Mouse (Mus musculus) neural tube, embryonic 15.5 days (tissue): ENCODE data around the gene Dlg5. TPM values are rescaled to one million over a fixed set of nuclear protein-coding genes. Genes with fewer than 3 reads are reported as not detected.

Source experiments
- ATAC-seq: fragments of 200-750 bp; cut with Nextera tagmentation; 2 replicates; pipeline ENCODE4 v1.8.0; 2017; ENCODE audit warnings: mild to moderate bottlenecking, moderate TSS enrichment, moderate library complexity; ENCODE audit not compliant: low FRiP score
- H3K27ac ChIP-seq: fragments of 300-500 bp; sonication (generic); replicated peaks from 2 replicates; pipeline ENCODE4 v1.5.1; 2015; ENCODE audit warnings: mild to moderate bottlenecking, inconsistent platforms
- H3K27me3 ChIP-seq: fragments of 300-500 bp; sonication (generic); replicated peaks from 2 replicates; pipeline ENCODE4 v1.6.1; 2015; ENCODE audit warnings: inconsistent platforms
- H3K36me3 ChIP-seq: fragments of 300-500 bp; sonication (generic); 2 replicates; pipeline ENCODE4 v1.6.1; 2015; ENCODE audit warnings: inconsistent platforms
- H3K4me1 ChIP-seq: fragments of 300-500 bp; sonication (generic); 2 replicates; pipeline ENCODE4 v1.6.1; 2015; ENCODE audit warnings: inconsistent platforms
- H3K4me2 ChIP-seq: fragments of 300-500 bp; sonication (generic); 2 replicates; pipeline ENCODE4 v1.6.1; 2015; ENCODE audit warnings: inconsistent platforms, mild to moderate bottlenecking, moderate library complexity
- H3K4me3 ChIP-seq: fragments of 300-500 bp; sonication (generic); replicated peaks from 2 replicates; pipeline ENCODE4 v1.5.1; 2015; ENCODE audit warnings: mild to moderate bottlenecking, inconsistent platforms
- H3K9ac ChIP-seq: fragments of 300-500 bp; sonication (generic); replicated peaks from 2 replicates; pipeline ENCODE4 v1.6.1; 2015; ENCODE audit warnings: mild to moderate bottlenecking, inconsistent platforms
- H3K9me3 ChIP-seq: fragments of 300-500 bp; sonication (generic); replicated peaks from 2 replicates; pipeline ENCODE4 v1.6.1; 2016; ENCODE audit warnings: inconsistent platforms
- WGBS: fragments of 180-500 bp; shearing (Covaris S2); methylation state at CpG from one replicate; pipeline ENCODE4 v1.1.7; 2015; ENCODE audit warnings: mixed read lengths; 5-methylcytosine and 5-hydroxymethylcytosine counted together
- polyA plus RNA-seq: library from polyadenylated mRNA; unstranded; fragments of >200 nt; fragmentation: Nextera tagmentation; extraction: Ambion mirVana; gene quantifications from 2 replicates; pipeline ENCODE4 v1.2.1, GENCODE M21; 2015

Gene Dlg5
- polyA plus RNA-seq, 1 experiment from 2014 or later = 19.9 TPM

- Histone ChIP-seq H3K36me3 (no peaks in the 10 kb centered on the region), H3K27ac (peak overlapping the region; percentile 58; the same call in 1 of the 2 replicates), H3K9ac (no peak overlapping the region), H3K4me2 (no peak overlapping the region), H3K9me3 (no peaks in the 10 kb centered on the region), H3K4me3 (no peak overlapping the region), H3K4me1 (peaks cover 44% of the 10 kb centered on the region), H3K27me3 (no peaks in the 10 kb centered on the region)
- WGBS = 68% methylated on average over 11 of the region's 12 CpGs
- peak; percentile 37; the same call in 1 of the 2 replicates for ATAC-seq
Measured at GRCm38 (mm10) chr14:24232641-24233633, 12.8 kb downstream of the Dlg5 start.

DNA sequence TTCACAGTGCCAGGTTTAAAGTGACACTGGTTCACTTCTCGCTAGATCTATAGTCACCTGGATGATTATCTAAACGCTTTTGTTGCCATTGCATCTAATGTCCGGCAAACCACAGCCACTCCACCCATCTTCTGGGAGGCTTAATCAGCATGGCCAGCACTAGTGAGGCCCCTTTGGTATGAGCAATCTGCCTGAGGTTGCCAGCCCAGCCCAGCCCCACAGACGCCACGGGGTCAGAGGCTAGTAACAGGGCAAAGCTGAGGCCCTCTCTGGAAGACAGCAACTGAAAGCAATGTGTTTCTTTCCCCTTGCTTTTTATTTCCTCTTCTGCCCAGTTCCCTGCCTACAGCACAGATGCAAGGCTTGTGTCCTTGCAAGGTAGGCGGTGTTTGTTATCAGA, 17.2 kb downstream of the Dlg5 start:
- WGBS = 82% methylated on average over 6 of the region's 6 CpGs

GRCm38 (mm10) chr14:24227015-24227414, 18.7 kb downstream of the Dlg5 start:
- H3K4me3 ChIP-seq = no peak overlapping the region
- no peaks in the 10 kb centered on the region for H3K27me3 ChIP-seq
- no peaks in the 10 kb centered on the region for H3K9me3 ChIP-seq
- no peak overlapping the region for H3K4me2 ChIP-seq
- H3K4me1 ChIP-seq = no peaks in the 10 kb centered on the region
- no peaks in the 10 kb centered on the region for H3K36me3 ChIP-seq
- ATAC-seq = no peak
- H3K27ac ChIP-seq = no peak overlapping the region
- 91% methylated on average over 8 of the region's 8 CpGs for WGBS
- no peak overlapping the region for H3K9ac ChIP-seq

More for the DNA sequence above, 17.2 kb downstream of the Dlg5 start:
- H3K27me3 ChIP-seq = no peaks in the 10 kb centered on the region
- no peak overlapping the region for H3K4me3 ChIP-seq
- H3K27ac ChIP-seq = no peak overlapping the region
- H3K4me2 ChIP-seq = no peak overlapping the region
- ATAC-seq = no peak
- peaks cover 7% of the 10 kb centered on the region; the same call in 1 of the 2 replicates for H3K4me1 ChIP-seq
- no peaks in the 10 kb centered on the region for H3K36me3 ChIP-seq
- no peak overlapping the region for H3K9ac ChIP-seq
- H3K9me3 ChIP-seq = no peaks in the 10 kb centered on the region

GRCm38 (mm10) chr14:24226344-24226743, 19.4 kb downstream of the Dlg5 start:
- Histone ChIP-seq H3K4me1 (no peaks in the 10 kb centered on the region), H3K4me2 (no peak overlapping the region), H3K9ac (no peak overlapping the region), H3K27me3 (no peaks in the 10 kb centered on the region), H3K9me3 (no peaks in the 10 kb centered on the region), H3K36me3 (no peaks in the 10 kb centered on the region), H3K27ac (no peak overlapping the region), H3K4me3 (no peak overlapping the region)
- WGBS = 83% methylated on average over 2 of the region's 2 CpGs
- ATAC-seq = no peak

GRCm38 (mm10) chr14:24222759-24223158, 23.0 kb downstream of the Dlg5 start:
- Histone ChIP-seq H3K4me3 (no peak overlapping the region), H3K27me3 (no peaks in the 10 kb centered on the region), H3K27ac (no peak overlapping the region), H3K9me3 (no peaks in the 10 kb centered on the region), H3K4me2 (no peak overlapping the region), H3K9ac (no peak overlapping the region), H3K4me1 (peaks cover 24% of the 10 kb centered on the region), H3K36me3 (no peaks in the 10 kb centered on the region)
- ATAC-seq = no peak
- 31% methylated on average over 3 of the region's 3 CpGs for WGBS

DNA sequence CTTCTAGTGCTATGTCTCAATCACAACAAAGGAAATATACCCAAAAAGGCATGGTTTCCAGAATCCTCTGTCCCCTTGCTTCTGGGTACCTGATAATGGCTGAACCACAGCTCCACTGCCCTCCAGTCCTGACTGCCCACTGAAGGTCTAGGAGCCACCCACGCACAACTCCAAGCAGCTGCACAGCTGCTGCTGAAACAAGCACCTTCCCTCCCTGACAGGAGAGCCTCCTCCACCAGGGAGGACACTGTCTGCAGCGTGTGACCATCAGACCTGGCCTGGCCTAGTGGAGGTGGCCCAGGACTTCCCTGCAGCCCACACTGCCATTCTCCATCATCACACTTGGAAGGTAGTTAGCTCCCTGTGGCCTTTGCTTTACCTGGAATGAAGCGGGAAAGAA, 23.4 kb downstream of the Dlg5 start:
- Histone ChIP-seq H3K4me3 (no peak overlapping the region), H3K27ac (no peak overlapping the region), H3K27me3 (no peaks in the 10 kb centered on the region), H3K4me1 (peaks cover 29% of the 10 kb centered on the region), H3K9me3 (no peaks in the 10 kb centered on the region), H3K4me2 (no peak overlapping the region), H3K9ac (no peak overlapping the region), H3K36me3 (no peaks in the 10 kb centered on the region)
- no peak for ATAC-seq
- 90% methylated on average over 3 of the region's 3 CpGs for WGBS

DNA sequence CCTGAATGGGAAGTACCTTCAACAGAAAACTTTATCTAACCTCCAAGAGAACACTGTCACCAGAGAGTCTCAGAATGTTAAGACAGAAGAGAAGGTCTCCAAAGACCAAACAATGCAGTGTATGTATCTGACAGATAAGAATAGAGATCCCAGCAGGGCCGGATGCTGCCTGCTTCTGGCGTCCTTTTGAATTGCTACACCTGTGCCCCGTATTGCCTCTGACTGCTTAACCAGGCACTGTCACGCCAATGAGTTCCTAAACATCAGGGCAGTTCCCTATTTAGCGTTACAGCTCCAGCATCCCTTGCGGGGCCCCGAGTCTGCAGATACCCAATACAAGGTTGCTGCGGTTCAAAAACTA, 28.4 kb downstream of the Dlg5 start:
- no peak overlapping the region for H3K27ac ChIP-seq

GRCm38 (mm10) chr14:24216678-24217361, 28.9 kb downstream of the Dlg5 start:
- no peaks in the 10 kb centered on the region for H3K9me3 ChIP-seq
- WGBS = 41% methylated on average over 11 of the region's 11 CpGs
- H3K36me3 ChIP-seq = no peaks in the 10 kb centered on the region
- no peak for ATAC-seq
- H3K27ac ChIP-seq = no peak overlapping the region
- H3K4me1 ChIP-seq = peaks cover 81% of the 10 kb centered on the region
- H3K27me3 ChIP-seq = no peaks in the 10 kb centered on the region
- H3K4me3 ChIP-seq = no peak overlapping the region
- H3K4me2 ChIP-seq = no peak overlapping the region
- no peak overlapping the region for H3K9ac ChIP-seq

More for the DNA sequence above, 28.4 kb downstream of the Dlg5 start:
- Histone ChIP-seq H3K9ac (no peak overlapping the region), H3K9me3 (no peaks in the 10 kb centered on the region), H3K36me3 (no peaks in the 10 kb centered on the region), H3K27me3 (no peaks in the 10 kb centered on the region), H3K4me3 (no peak overlapping the region), H3K4me2 (no peak overlapping the region), H3K4me1 (peaks cover 75% of the 10 kb centered on the region)
- ATAC-seq = no peak
- WGBS = 57% methylated on average over 8 of the region's 8 CpGs

- Histone ChIP-seq H3K9me3 (no peaks in the 10 kb centered on the region), H3K9ac (no peak overlapping the region), H3K27ac (no peak overlapping the region), H3K27me3 (no peaks in the 10 kb centered on the region), H3K36me3 (no peaks in the 10 kb centered on the region), H3K4me1 (peaks cover 85% of the 10 kb centered on the region), H3K4me2 (no peak overlapping the region), H3K4me3 (no peak overlapping the region)
- no peak for ATAC-seq
- WGBS = 69% methylated on average over 4 of the region's 4 CpGs
Measured at GRCm38 (mm10) chr14:24216064-24216463, 29.7 kb downstream of the Dlg5 start.

DNA sequence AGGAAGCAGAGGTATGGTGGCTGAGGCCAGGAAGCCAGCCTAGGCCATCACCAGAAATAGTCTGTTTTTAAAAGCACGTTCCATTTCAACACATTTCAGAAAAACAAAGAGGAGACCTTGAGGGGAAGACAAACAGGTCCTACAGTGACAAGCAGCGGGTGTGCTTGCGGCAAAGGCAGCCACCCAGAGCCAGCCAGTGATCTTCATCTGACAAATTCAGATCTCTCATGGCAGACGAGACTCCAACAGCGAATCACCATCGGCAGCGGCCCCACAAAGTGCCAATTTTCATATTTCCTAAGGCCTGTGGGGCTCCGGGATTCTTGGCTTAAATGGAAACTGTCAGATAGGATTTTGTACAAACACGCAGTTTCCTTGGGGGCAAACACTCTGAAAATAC, 31.3 kb downstream of the Dlg5 start:
- ATAC-seq = no peak
- H3K36me3 ChIP-seq = no peaks in the 10 kb centered on the region
- H3K27me3 ChIP-seq = no peaks in the 10 kb centered on the region
- H3K9me3 ChIP-seq = no peaks in the 10 kb centered on the region
- H3K27ac ChIP-seq = peak overlapping the region; percentile 67
- no peak overlapping the region for H3K4me3 ChIP-seq
- 53% methylated on average over 9 of the region's 9 CpGs for WGBS
- H3K4me2 ChIP-seq = no peak overlapping the region
- 0 out of 2 replicates have a peak overlapping the region, but pooled peaks have one; percentile 20 for H3K9ac ChIP-seq
- H3K4me1 ChIP-seq = peaks cover 79% of the 10 kb centered on the region

- Histone ChIP-seq H3K9me3 (no peaks in the 10 kb centered on the region), H3K4me2 (no peak overlapping the region), H3K9ac (no peak overlapping the region), H3K4me3 (no peak overlapping the region), H3K36me3 (no peaks in the 10 kb centered on the region), H3K27me3 (no peaks in the 10 kb centered on the region), H3K27ac (0 out of 2 replicates have a peak overlapping the region, but pooled peaks have one; percentile 19), H3K4me1 (peaks cover 68% of the 10 kb centered on the region)
- 45% methylated on average over 2 of the region's 2 CpGs for WGBS
- ATAC-seq = no peak
Measured at GRCm38 (mm10) chr14:24213336-24213735, 32.4 kb downstream of the Dlg5 start.
